Mouse (Mus musculus): Measurements from ENCODE around the gene Atp6v1b1.

Atp6v1b1 gene

GRCm38 (mm10) chr6:83742761-83743160, at the start of gene Atp6v1b1:
Gene Atp6v1b1 (plus strand): TSS chr6:83742990.
- DNase-seq: peak; percentile 64

- DNase-seq: peak; percentile 63
Observed at GRCm38 (mm10) chr6:83693835-83694234, 49.0 kb upstream of the Atp6v1b1 start.

GRCm38 (mm10) chr6:83695731-83696130, 47.1 kb upstream of the Atp6v1b1 start:
- no peak for DNase-seq

- DNase-seq: no peak
Observed at GRCm38 (mm10) chr6:83696684-83697083, 46.1 kb upstream of the Atp6v1b1 start.

- no peak for DNase-seq
Observed at GRCm38 (mm10) chr6:83697932-83698331, 44.9 kb upstream of the Atp6v1b1 start.

- DNase-seq: no peak
Observed at GRCm38 (mm10) chr6:83699971-83700370, 42.8 kb upstream of the Atp6v1b1 start.

- no peak for DNase-seq
Observed at GRCm38 (mm10) chr6:83701001-83701400, 41.8 kb upstream of the Atp6v1b1 start.

GRCm38 (mm10) chr6:83702146-83702999, 40.4 kb upstream of the Atp6v1b1 start:
- DNase-seq: no peak

- DNase-seq: no peak
Observed at GRCm38 (mm10) chr6:83703000-83703721, 39.6 kb upstream of the Atp6v1b1 start.

- DNase-seq: no peak
Observed at GRCm38 (mm10) chr6:83703722-83704078, 39.1 kb upstream of the Atp6v1b1 start.

- no peak for DNase-seq
Observed at GRCm38 (mm10) chr6:83704294-83704693, 38.5 kb upstream of the Atp6v1b1 start.

GRCm38 (mm10) chr6:83704701-83705100, 38.1 kb upstream of the Atp6v1b1 start:
- DNase-seq: no peak

GRCm38 (mm10) chr6:83707738-83708510, 34.9 kb upstream of the Atp6v1b1 start:
- DNase-seq: no peak

- DNase-seq: no peak
Observed at GRCm38 (mm10) chr6:83710361-83711066, 32.3 kb upstream of the Atp6v1b1 start.

GRCm38 (mm10) chr6:83711067-83711675, 31.6 kb upstream of the Atp6v1b1 start, which contains the start of gene Vax2:
Gene Vax2 (plus strand): TSS chr6:83711264.
- DNase-seq: peak; percentile 81

- no peak for DNase-seq
Observed at GRCm38 (mm10) chr6:83711725-83712475, 30.9 kb upstream of the Atp6v1b1 start.

GRCm38 (mm10) chr6:83713271-83714136, 29.3 kb upstream of the Atp6v1b1 start:
- DNase-seq: no peak

GRCm38 (mm10) chr6:83714221-83715123, 28.3 kb upstream of the Atp6v1b1 start:
- no peak for DNase-seq

Measured in kidney, postnatal 14 days (tissue).